Mouse (Mus musculus) erythroblast, embryonic 14.5 days (primary cell): ENCODE data around the gene Ninj2.

ENCODE experiments used
- GATA1 ChIP-seq: IDR thresholded peaks from 2 replicates; pipeline ENCODE4 v1.6.1; 2012; ENCODE audit warnings: low read length, inconsistent platforms, mixed read lengths
- TAL1 ChIP-seq: IDR thresholded peaks from 3 replicates; pipeline ENCODE4 v1.6.1; 2012; ENCODE audit warnings: low read length, inconsistent platforms, mixed read lengths

DNA sequence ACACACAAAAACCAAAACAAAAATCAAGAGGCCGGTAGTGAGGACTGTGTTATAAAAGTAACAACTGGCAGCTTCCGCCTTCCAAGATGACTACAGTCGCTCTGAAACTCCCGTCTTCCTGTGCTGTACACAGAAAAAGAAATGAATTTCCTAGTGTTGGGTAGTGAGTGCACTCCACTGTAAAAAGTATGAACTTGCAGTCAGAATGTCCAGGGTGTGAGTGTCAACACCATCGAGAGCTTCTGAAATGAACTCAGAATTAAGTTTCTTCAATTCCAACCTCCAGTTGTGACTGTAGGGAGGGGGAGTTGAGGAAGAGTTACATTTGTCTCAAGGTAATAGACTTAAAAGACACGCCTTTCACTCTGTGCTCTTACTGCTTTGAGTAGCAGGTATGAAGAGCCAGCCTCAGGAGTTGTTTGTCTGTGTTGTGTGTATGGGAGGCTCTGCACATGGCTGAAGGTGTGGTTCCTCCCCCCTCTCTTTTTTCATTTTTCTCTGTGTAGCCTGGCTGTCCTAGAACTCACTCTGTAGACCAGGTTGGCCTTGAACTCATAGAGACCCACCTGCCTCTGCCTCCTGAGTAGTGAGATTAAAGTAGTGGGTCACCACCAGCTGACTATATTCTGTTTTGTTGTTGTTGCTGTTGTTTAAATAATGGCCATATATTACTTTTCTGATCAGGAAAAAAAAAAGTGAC lies 10.7 kb upstream of the Ninj2 start:
- TF ChIP-seq GATA1 (no peak), TAL1 (no peak)
